Mouse (Mus musculus) forebrain, embryonic 14.5 days (tissue): ENCODE data around the gene Maml3. TPM values are rescaled to one million over a fixed set of nuclear protein-coding genes. Genes with fewer than 3 reads are reported as not detected.

Experiments used
- ATAC-seq: fragments of 200-750 bp; cut with Nextera tagmentation; 2 replicates; pipeline ENCODE4 v1.8.0; 2017; ENCODE audit warnings: mild to moderate bottlenecking, moderate library complexity
- DNase-seq: peaks from one replicate; pipeline ENCODE4 v3.0.0-alpha.2; 2015; ENCODE audit warnings: low spot score
- H3K27ac ChIP-seq: fragments of 300-500 bp; sonication (generic); 2 replicates; pipeline ENCODE4 v1.5.1; 2014; ENCODE audit warnings: low read depth, mild to moderate bottlenecking, control low read depth, low read length, moderate library complexity
- H3K27me3 ChIP-seq: fragments of 300-500 bp; sonication (generic); replicated peaks from 2 replicates; pipeline ENCODE4 v1.6.1; 2014; ENCODE audit warnings: low read length, control low read depth, mixed read lengths; ENCODE audit not compliant: control insufficient read depth, insufficient read depth
- H3K36me3 ChIP-seq: fragments of 300-500 bp; sonication (generic); 2 replicates; pipeline ENCODE4 v1.6.1; 2014; ENCODE audit warnings: low read length, control low read depth; ENCODE audit not compliant: control insufficient read depth, insufficient read depth
- H3K4me1 ChIP-seq: fragments of 300-500 bp; sonication (generic); 2 replicates; pipeline ENCODE4 v1.6.1; 2014; ENCODE audit warnings: antibody characterized with exemption, low read length, control low read depth; ENCODE audit not compliant: control insufficient read depth, insufficient read depth
- H3K4me2 ChIP-seq: fragments of 300-500 bp; sonication (generic); 2 replicates; pipeline ENCODE4 v1.6.1; 2014; ENCODE audit warnings: mild to moderate bottlenecking, control low read depth, low read length
- H3K4me3 ChIP-seq: fragments of 300-500 bp; sonication (generic); 2 replicates; pipeline ENCODE4 v1.5.1; 2014; ENCODE audit warnings: low read depth, low read length, control low read depth
- H3K9ac ChIP-seq: fragments of 300-500 bp; sonication (generic); 2 replicates; pipeline ENCODE4 v1.6.1; 2014; ENCODE audit warnings: mild to moderate bottlenecking, low read length, control low read depth, moderate library complexity
- H3K9me3 ChIP-seq: fragments of 300-500 bp; sonication (generic); replicated peaks from 2 replicates; pipeline ENCODE4 v1.6.1; 2016; ENCODE audit warnings: low read length, control low read depth, mixed read lengths; ENCODE audit not compliant: control insufficient read depth
- WGBS: fragments of 180-500 bp; shearing (Covaris S2); extraction: QIAGEN DNeasy Blood & Tissue Kit; methylation state at CpG from one replicate; pipeline ENCODE4 v1.1.7; 2014; 5-methylcytosine and 5-hydroxymethylcytosine counted together
- polyA plus RNA-seq: library from polyadenylated mRNA; unstranded; fragments of >200 nt; fragmentation: Nextera tagmentation; extraction: Ambion mirVana; gene quantifications from 2 replicates; pipeline ENCODE4 v1.2.1, GENCODE M21; 2014

Gene Maml3
- polyA plus RNA-seq, 1 experiment from 2014 or later, result 4.2 TPM

- Histone ChIP-seq H3K9me3 (no peaks in the 10 kb centered on the region), H3K4me3 (no peak overlapping the region), H3K4me1 (peaks cover 36% of the 10 kb centered on the region), H3K36me3 (no peaks in the 10 kb centered on the region), H3K27ac (0 out of 2 replicates have a peak overlapping the region, but pooled peaks have one; percentile 27), H3K27me3 (no peaks in the 10 kb centered on the region), H3K9ac (no peak overlapping the region), H3K4me2 (no peak overlapping the region)
- 71% methylated on average over 16 of the region's 16 CpGs for WGBS
- no peak for ATAC-seq
- DNase-seq, result peak; percentile 46
These were observed 296.6 kb downstream of the Maml3 start for GRCm38 (mm10) chr3:51807981-51808870.

DNA sequence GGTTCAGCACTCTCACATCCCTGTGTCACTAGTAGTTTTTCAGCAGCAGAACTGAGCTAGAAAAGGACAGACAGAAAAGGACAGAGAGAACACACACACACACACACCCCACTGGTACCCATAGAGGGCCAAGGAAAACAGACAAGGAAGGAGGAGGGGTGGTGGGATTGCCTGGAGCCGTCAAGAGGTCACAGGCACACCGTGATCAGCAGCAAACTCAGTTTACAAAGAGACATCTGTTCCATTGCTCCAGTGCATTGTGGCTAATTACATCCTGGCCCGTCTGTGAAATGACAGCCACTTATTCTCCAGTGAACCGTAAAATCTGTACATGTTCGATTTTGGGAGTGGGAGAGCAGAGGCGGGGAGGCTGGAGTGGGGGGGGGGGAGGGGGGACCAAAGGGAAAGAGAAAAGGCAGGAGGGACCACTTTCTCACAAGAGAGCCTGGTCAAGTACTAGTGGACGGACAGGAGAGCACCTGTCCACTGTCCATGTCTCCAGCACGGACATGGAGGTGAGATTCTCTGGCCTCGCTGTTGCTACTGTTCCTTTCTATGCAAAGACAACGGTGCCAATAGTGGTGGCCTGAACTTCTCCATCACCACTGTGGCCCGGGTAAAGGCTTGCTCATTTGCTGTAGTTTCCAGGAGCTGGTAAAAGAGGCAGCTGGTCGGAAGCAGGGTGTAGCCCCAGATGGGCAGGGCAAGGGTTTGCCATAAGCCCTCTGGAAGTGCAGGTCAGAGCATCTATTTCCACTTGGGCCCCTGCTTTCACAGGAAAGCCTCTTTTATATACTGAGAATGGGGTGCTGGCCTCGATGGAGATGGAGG, 299.2 kb downstream of the Maml3 start:
- H3K27ac ChIP-seq, result peak overlapping the region; percentile 56
- H3K4me3 ChIP-seq, result no peak overlapping the region
- no peaks in the 10 kb centered on the region for H3K27me3 ChIP-seq
- ATAC-seq (peak; percentile 85), DNase-seq (peak; percentile 90)
- no peaks in the 10 kb centered on the region for H3K9me3 ChIP-seq
- H3K36me3 ChIP-seq, result no peaks in the 10 kb centered on the region
- H3K9ac ChIP-seq, result no peak overlapping the region
- WGBS, result 6% methylated on average over 13 of the region's 13 CpGs
- H3K4me1 ChIP-seq, result peaks cover 33% of the 10 kb centered on the region
- H3K4me2 ChIP-seq, result no peak overlapping the region

- Histone ChIP-seq H3K9ac (no peak overlapping the region), H3K9me3 (no peaks in the 10 kb centered on the region), H3K27ac (no peak overlapping the region), H3K4me2 (no peak overlapping the region), H3K36me3 (no peaks in the 10 kb centered on the region), H3K27me3 (no peaks in the 10 kb centered on the region), H3K4me3 (no peak overlapping the region), H3K4me1 (peaks cover 25% of the 10 kb centered on the region)
- WGBS, result 49% methylated on average over 6 of the region's 6 CpGs
- ATAC-seq (no peak), DNase-seq (no peak)
These were observed 301.0 kb downstream of the Maml3 start for GRCm38 (mm10) chr3:51803903-51804302.

DNA sequence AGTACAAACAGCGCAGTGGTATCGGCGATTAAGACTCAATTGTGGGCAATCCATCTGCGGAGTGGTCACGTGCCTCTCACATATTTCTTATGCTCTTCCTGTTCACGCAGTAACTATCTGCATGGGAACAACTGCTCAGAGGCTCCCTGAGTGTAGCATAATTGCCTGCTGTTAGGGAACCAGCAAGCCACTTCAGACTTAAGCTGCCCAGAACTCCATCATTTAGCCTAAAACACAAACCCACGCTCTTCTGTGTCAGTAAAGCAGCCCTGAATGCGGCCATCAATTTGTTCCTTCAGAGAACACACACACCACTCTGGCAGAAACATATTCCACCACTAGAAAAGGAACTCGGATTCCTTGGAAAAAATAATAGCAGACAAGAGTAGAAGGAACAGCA, 305.2 kb downstream of the Maml3 start:
- Histone ChIP-seq H3K9me3 (no peaks in the 10 kb centered on the region), H3K9ac (no peak overlapping the region), H3K27me3 (no peaks in the 10 kb centered on the region), H3K36me3 (no peaks in the 10 kb centered on the region), H3K4me2 (no peak overlapping the region), H3K27ac (no peak overlapping the region), H3K4me1 (peaks cover 26% of the 10 kb centered on the region), H3K4me3 (no peak overlapping the region)
- DNase-seq (no peak), ATAC-seq (no peak)
- WGBS, result 85% methylated on average over 9 of the region's 9 CpGs

- no peaks in the 10 kb centered on the region for H3K9me3 ChIP-seq
- no peak overlapping the region for H3K4me3 ChIP-seq
- H3K4me1 ChIP-seq, result peaks cover 20% of the 10 kb centered on the region
- H3K4me2 ChIP-seq, result no peak overlapping the region
- H3K27me3 ChIP-seq, result no peaks in the 10 kb centered on the region
- 0 out of 2 replicates have a peak overlapping the region, but pooled peaks have one; percentile 21 for H3K27ac ChIP-seq
- 48% methylated on average over 6 of the region's 6 CpGs for WGBS
- DNase-seq, result no peak
- 0 out of 2 replicates have a peak overlapping the region, but pooled peaks have one; percentile 25 for H3K9ac ChIP-seq
- H3K36me3 ChIP-seq, result no peaks in the 10 kb centered on the region
- ATAC-seq, result no peak
These were observed 308.0 kb downstream of the Maml3 start for GRCm38 (mm10) chr3:51796838-51797237.

- Histone ChIP-seq H3K27me3 (no peaks in the 10 kb centered on the region), H3K9me3 (no peaks in the 10 kb centered on the region), H3K36me3 (no peaks in the 10 kb centered on the region), H3K27ac (no peak overlapping the region; the same call in 1 of the 2 replicates), H3K4me2 (no peak overlapping the region), H3K9ac (0 out of 2 replicates have a peak overlapping the region, but pooled peaks have one; percentile 25), H3K4me3 (no peak overlapping the region), H3K4me1 (peaks cover 22% of the 10 kb centered on the region)
- 64% methylated on average over 12 of the region's 12 CpGs for WGBS
- DNase-seq (peak; percentile 66), ATAC-seq (peak; percentile 59; the same call in 1 of the 2 replicates)
These were observed 308.6 kb downstream of the Maml3 start for GRCm38 (mm10) chr3:51796219-51796828.

- Histone ChIP-seq H3K4me3 (no peak overlapping the region), H3K9me3 (no peaks in the 10 kb centered on the region), H3K4me2 (no peak overlapping the region), H3K27me3 (no peaks in the 10 kb centered on the region), H3K4me1 (peaks cover 19% of the 10 kb centered on the region), H3K9ac (no peak overlapping the region), H3K27ac (no peak overlapping the region), H3K36me3 (no peaks in the 10 kb centered on the region)
- ATAC-seq (no peak), DNase-seq (no peak)
- WGBS, result 70% methylated on average over 7 of the region's 7 CpGs
These were observed 313.3 kb downstream of the Maml3 start for GRCm38 (mm10) chr3:51791542-51791941.

DNA sequence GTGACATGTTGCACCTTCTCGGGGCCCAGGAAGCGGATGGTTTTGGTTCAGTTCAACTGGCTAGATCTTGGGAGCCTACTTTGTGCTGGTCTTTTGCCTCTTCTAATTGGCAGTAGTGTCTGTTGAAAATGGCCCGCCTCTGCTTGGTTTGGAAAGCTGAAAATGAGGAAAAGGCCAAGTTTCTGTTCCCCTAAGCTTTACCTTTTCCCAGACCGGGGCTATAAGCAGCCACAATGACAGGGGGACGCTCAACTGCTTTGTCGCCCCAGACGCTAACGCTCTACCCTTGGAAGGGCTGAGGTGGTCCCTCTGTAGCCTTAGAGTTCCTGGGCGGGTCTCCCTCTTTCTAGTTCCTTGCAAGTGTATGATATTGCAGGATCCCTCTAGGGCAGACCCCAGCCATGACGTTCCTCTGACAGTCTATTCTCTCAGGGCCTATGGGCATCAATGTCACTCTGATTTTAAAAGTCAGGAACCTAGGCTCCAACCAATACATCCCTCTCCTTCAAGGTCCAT, 315.4 kb downstream of the Maml3 start:
- Histone ChIP-seq H3K4me3 (peak overlapping the region; percentile 5; the same call in 1 of the 2 replicates), H3K4me1 (peaks cover 18% of the 10 kb centered on the region)
- peak; percentile 42 for ATAC-seq

More for the DNA sequence above, 315.4 kb downstream of the Maml3 start:
- DNase-seq, result no peak
- H3K36me3 ChIP-seq, result no peaks in the 10 kb centered on the region
- H3K27me3 ChIP-seq, result no peaks in the 10 kb centered on the region
- H3K9ac ChIP-seq, result peak overlapping the region; percentile 32
- H3K4me2 ChIP-seq, result peak overlapping the region; percentile 48
- H3K27ac ChIP-seq, result peak overlapping the region; percentile 86
- 12% methylated on average over 10 of the region's 10 CpGs for WGBS
- H3K9me3 ChIP-seq, result no peaks in the 10 kb centered on the region
